Mouse (Mus musculus) brain, adult 2 months (tissue): ENCODE measurements around the gene Abcb8.

Experiments used
- DNase-seq: peaks from one replicate; pipeline ENCODE4 v3.0.0; 2011; ENCODE audit warnings: low read depth, low spot score

Gene Abcb8

DNA sequence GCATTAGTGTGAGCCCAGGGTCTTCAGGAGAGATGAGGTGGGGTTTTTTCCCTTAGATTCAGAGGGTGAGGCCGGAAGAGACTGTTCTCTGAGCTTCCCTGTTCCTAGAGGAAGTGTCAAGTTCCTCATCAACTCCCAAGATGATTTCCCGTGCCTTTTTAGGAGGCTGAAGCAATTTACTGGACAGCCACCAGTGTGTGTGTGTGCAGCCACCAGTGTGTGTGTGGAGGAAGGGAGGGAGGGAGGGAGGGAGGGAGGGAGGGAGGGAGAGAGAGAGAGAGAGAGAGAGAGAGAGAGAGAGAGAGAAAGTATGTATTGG lies 60.5 kb downstream of the Abcb8 start:
- no peak for DNase-seq

DNA sequence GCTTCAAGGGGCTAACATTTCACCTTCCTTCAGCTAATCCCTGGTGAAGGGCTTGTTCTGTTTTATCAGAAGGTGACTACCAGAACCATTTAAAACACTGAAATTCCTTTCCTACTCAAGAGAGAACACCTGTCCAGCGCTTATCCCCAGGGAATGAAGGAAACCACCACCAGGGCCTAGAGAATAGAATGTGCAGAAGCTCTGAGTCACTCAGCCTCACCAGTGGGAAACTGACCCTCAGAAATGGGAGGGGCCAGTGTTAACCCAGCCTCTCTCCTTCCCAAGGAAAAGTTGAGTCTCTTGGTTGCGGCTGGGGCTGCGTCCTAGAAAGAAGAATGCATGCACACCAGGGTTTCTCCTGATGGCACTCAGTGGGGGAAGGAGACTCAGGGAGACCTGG lies 61.6 kb downstream of the Abcb8 start:
- no peak for DNase-seq

GRCm38 (mm10) chr5:24455613-24456012 lies 62.1 kb downstream of the Abcb8 start:
- no peak for DNase-seq
